Mouse (Mus musculus) regulatory T cell (primary cell): ENCODE data around the gene Got1.
"Not testable (repeated sequence)": the region's sequence is repeated elsewhere in the genome, so short reads cannot be mapped to it uniquely, and the experiment has no call there.

ENCODE experiments used
- in situ Hi-C: fragments of 300-600 bp; cut with MboI, MseI; formaldehyde crosslinking; loops from one replicate; pipeline ENCODE4 v1.15.1; 2025; ENCODE audit warnings: high pct_unique_total_duplicates

Got1 gene

DNA sequence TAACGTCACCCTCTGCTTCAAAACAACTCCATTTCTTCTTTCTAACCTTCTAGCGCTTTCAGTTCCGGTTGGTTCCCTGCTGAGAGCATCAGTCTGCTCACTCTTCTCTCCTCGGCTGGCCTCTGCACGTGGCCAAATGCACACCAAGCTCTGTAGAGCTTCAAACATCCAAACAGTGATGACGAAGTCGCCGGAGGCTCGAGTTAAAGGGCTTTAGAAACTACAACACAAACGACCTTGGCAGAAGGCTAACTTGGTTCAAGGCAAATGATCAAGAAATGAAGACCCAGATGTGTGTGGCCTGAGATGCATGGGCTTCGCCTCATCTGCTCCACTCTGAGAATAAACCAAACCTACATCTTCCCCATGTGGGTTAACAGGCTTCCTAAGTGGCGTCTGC, 854 bp downstream of the Got1 start:
- in situ Hi-C loops: loop anchor here (5.0 to 10.0 kb wide), 2 partner anchors 154 to 1679 kb away; partner anchors contain the start of gene Frat2

DNA sequence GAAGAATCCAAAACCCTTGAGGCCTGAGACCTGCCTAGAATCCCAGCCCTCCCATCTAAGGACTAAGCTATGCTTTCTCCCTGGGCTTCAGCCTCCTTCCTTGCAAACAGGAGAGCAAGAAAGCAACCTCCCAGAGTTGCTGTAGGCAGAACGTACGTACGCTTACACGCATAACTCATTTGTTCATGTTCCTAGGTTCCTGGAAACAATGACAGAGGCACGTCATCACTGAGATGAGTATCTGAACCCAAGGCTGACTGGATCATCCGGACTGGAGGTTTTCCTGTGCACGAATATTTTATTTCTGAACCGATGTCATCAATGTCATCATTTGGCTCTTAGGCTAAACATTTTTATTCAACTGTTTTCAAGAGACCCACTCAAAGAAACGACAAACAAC, 2.4 kb downstream of the Got1 start:
- in situ Hi-C loops: loop anchor here (5.0 to 10.0 kb wide), 2 partner anchors 155 to 1677 kb away; partner anchors contain the start of gene Frat2

DNA sequence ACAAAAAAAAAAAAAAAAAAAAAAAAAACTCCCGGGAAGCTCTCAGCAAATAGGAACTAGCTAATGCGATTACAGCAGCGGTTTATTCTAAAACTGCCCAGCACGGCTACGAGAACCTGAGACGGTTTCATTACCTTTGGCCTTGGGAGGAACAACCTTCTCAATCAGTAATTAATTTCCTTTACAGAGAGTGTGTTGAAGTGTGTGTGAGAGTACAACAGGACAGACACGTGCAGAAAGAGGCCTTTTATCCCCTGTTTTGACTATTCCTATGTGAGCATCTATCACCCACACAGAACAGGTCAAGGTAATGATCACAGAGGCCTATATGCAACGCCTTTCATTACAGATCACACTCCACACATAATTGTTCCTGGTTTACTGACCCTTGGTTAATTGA, 3.0 kb downstream of the Got1 start:
- in situ Hi-C loops: loop anchor here (5.0 to 10.0 kb wide), 2 partner anchors 156 to 1677 kb away; partner anchors contain the start of gene Frat2

DNA sequence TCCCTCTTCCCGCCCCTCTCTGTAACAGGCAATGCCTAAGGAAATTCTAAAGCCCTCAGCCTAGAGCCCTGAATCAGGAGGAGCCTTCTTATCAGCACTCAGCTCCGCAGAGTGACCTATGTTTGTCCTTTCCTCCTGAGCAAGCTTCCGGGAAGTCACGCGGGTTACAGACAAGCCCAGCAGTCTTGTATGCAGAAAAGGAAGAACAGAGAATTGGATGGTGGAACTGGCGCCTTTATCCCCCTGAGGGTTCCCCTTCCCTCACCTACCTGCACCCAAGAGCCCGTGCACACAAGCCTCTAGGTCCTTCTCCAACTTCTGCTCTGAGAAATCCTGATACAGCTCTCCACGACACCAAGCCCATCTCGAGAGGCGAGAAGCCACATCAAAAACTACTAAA, 4.0 kb downstream of the Got1 start:
- in situ Hi-C loops: loop anchor here (5.0 to 10.0 kb wide), 2 partner anchors 157 to 1676 kb away; partner anchors contain the start of gene Frat2

DNA sequence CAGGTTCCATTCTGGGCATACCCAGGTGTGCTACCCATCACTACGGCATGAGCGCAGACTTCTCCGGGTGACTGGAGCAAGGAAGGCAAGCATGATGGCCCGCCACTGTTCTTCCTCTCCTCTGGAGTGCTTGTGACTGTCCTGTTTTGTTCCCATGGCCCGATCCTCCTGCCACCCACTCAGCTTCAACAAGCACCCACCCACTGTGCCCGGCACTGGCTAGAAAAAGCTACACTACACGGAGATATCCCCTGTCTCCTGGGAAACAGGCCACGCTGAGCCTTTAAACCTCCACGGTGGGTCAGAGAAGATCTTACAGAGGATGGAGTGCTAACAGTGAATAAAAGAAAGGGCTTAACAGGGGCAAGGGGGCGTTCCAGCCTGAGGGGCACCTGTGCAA, 5.2 kb downstream of the Got1 start:
- in situ Hi-C loops: no loop called here

DNA sequence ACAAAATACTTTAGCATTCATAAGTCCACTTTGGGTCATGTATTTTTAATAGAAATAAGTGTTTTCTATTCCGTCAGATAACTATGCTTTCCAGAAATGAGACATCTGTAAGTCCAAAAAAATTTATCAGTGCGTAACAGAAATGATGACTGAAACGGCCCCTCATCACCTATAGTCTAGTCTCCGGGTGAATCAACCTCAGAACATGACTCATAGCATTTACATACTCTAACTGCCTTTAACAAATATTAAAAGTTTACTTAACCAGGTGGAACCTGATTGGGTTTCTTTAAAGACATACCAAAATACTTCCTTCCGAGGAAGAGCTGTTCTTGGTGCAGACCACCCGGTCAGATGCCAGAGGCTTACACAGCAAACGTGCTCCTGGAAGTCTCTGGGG, 6.1 kb downstream of the Got1 start:
- in situ Hi-C loops: no loop called here

DNA sequence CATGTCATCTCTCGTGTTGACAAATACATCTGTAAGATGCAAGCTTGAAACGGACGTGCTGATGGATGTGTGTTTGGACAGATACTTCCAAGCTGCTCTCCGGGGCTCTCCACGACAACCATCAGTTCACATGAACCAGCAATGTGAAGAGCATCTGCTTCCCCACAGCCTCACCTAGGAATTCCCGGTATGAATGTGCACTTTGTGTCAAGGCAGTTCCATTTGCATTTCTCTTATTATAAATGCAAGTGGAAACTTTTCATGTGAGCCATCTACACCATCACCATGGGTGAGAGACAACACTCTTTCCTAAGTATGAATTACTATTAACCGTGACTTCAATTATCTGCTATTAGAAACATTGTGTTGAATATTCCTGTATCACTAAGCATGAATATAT, 6.6 kb downstream of the Got1 start:
- in situ Hi-C loops: no loop called here

DNA sequence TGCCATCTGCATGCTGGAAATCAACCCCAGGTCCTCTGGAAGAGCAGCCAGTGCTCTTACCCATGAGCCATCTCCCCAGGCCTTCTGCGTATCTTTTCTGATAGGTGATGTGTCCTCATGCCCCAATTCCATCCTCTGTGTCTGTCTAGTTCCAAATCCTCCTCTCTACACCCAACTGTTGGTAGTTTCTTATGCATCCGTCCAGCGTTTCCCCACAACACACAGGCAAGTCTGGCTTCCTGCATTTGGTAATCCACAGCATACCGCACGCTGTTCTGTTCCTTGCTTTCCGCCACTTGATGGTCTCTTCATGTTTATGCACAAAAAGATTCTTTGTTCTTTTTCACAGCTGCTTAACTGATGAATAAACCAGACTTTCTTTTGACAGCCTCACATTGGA, 7.1 kb downstream of the Got1 start:
- in situ Hi-C loops: no loop called here

DNA sequence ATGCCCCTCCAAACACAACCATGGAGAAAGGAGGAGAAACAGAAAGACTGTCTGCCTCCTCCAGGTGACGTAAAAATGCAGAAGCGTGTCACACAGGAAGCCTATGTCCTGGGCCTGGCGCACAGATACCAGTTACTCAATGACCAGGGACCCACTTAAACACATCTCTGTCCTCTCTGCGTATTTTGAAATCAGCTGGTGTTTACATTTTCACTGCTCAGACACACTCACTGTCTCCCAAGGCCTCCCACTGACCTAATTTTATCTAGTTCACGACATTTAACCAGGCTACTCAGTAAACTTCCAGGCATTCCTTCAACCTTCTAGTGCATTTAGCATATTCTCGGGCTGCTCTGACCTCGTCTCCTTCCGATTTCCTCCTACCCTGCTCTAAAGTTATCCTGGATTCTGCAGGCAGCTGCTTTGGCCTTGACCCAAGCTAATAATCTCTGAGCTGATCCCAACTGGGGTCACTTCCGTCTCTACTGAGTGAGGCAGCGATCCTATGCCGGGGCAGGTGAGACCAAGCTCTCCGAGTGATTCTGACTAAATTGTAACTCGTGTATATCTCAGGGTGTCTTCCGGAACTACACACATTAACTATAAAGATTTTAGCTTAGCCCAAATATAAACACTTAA, 7.9 kb downstream of the Got1 start:
- in situ Hi-C loops: no loop called here

DNA sequence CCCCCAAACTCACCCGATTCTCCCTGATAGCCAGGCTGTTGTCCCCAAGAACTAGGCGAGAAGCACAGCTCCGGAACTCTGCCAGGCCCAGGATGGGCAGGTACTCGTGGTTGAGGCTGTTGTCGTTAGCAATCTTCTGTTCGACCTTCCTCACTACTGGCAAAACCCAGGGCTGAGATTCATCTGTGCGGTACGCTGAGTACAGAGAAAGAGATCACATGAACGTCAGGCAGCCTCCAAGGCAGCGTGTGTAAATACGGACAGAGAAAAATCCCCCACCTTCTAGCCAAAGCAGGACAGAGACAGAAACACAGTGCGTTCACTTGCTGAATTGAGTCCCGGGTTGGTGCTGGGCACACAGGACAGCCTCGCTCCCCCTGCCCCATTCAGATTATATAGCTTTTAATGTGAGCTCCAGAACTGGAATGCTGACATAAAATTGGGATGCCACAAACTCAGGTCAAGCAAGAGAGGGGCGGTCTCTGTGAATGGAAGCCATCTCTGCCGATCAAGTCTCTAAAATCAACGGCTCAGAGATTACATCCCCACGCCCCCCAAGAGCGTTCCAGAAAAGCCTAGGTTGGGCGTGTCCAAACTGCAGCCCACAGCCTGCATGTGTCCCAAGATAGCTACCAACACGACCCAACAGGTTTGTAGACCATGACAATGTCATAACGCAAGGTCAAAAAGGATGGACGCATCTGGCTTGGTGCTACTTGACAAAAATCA, 8.6 kb downstream of the Got1 start:
- in situ Hi-C loops: no loop called here

DNA sequence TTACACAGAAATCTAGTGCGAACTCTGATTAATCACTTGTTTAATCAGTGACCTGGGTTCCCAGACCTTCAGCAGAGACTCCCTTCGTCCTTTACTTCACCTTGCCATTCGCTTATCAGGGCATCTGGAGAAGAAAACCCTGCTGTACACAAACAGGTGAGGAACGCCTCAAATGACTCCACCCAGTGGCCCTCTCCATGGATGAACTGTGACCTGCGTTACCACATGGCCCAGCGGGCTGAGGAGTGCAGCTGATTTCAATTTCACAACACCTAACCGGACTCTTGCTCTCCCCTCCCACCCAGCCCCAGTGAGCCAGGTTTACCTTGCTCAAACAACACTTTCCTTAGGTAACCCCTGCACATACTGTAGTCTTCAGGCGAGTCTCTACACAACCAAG, 10.5 kb downstream of the Got1 start:
- in situ Hi-C loops: no loop called here

DNA sequence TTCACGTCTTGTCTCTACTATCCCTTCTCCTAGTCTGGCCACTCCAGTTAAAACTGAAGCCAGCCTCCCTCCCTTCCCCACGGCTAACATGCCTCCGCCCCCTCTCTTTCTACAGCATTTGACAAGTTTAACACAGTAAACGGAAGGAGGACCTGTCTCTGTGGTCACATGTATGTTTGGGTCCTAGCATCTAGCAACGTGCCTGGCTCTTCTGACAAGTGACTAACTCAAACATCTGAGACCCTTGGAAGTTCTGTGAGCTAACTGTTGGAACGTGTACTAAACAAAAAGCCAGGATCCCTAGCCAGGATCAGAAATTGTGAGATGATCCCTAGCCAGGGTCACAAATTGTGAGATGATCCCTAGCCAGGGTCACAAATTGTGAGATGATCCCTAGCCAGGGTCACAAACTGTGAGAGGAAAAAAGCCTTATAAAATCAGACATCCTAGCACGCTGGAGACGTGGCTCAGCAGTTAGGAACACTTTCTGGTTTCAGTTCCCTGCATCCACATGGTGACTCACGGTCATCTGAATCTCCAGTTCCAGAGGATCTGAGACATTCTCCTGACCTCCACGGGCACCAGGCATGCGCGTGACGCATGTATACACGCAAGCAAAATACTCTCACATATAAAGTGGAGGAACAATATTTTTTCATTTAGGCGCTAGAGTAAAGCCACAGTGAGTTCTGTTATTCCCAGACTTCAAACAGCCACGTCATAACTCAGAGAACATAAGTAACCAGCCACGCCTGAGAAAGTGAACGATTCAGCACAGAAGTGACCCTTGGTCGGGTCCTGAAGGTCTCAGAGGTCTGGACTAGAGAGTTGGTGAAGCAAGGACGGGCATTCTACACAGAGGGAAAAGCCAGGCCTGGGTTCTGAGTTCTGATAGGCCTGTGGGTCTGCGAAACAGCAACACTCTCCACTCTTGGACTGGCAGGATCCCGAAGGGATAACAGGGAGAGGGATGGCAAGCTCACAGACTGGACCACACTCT, 12.5 kb downstream of the Got1 start:
- in situ Hi-C loops: no loop called here

DNA sequence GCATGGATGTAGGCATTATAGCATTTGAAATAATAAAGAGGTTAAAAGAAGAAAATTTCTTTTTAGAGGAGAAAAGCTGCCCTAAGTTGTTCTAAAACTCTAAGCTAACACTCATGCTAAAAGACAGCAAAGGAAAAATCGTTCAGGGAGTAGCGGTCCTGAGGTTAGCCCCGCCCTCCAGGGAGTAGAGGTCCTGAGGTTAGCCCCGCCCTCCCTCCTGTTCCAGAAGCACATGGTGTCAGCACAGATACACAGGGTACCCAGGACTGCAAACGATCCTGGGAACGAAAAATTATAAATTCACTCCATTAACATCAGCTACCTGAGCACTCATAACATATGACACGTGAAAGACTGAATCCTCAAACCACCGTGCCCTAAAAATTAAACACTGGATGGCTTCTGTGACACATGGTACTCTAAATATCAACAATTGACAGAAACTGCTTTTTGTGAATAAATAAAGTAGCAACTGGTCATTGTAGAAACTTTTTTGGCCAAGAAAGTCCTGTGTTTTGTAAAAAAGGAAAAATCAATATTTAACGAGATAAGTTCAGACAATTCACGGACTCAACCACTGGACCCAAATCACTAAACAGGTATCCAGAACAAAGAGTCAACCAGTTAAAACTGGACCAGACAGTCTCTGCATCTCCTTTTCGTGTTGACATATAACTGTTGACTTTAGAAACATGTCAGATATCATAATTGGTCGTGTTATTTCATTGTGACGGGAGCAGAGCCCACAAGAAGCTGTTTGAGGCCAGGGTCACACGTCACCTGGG, 13.8 kb downstream of the Got1 start:
- in situ Hi-C loops: no loop called here

DNA sequence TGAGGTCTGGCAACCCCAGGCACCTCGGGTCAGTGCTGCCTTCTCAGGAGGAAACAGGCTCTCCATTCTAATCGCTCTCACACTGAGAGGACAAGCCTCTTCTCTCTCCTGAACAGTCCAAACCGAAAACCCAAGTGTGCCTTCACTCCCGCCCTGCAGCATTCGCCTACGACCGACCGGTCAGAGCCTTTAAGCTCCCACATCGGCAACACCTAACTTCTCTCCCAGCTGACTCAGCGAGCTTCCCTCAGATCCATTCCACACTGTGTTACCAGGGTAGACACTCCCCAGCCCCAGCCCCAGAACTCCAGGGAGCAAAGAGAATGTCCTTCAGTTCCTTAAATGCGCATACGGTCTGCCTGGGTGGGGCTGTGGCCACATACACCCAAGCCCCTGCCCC, 19.0 kb downstream of the Got1 start:
- in situ Hi-C loops: no loop called here

DNA sequence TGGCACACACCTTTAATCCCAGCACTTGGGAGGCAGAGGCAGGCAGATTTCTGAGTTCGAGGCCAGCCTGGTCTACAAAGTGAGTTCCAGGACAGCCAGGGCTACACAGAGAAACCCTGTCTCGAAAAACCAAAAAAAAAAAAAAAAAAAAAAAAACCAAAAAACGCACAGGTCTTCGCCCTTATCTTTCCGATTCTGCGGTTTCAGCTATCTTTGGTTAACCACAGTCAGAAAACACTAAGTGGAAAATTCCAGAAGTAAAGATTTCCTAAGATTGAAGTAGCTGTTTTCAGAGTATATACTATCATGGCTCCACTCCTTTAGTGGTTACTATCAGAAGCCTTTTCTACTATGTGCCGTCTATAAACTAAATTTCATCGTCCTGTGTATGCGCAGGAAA, 20.8 kb downstream of the Got1 start:
- in situ Hi-C loops: not testable (repeated sequence)

DNA sequence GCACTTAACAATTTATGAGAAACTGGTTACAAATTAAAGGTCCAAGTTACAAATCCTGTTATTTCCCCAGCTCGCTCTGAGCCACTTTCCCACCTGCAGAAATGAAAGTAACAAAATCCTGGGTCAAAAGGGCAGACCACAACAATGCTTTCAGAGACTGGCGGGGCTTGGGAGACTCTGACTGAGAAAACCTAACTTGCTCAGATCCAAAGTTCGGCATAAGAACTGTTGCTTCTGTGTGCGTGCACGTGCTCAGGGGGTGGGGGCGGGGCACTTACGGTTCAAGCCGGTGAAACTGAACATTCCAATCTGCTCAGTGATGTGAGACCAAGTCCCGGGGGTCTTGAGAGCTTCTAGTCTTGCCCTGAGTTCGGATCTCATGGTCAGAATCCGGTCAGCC, 21.8 kb downstream of the Got1 start:
- in situ Hi-C loops: no loop called here

DNA sequence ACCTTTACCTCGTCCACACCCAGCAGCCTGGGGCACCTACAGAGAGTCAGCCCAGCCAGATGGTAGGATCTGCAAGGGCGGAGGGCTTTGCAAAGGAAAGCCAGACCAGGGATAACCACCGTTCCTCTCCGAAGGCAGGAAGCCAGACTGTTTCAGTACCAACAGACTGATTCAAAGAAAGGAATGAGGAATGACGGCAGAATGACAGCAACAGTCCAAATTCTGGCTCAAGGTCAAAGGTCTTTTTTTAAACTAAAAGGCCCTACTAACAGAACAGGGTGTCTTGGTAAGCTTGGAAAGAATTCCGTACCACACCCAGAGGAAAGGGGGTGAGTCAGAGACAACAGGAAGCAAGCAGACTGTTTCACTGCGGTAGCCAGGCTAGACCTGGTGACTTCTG, 25.5 kb downstream of the Got1 start:
- in situ Hi-C loops: no loop called here

DNA sequence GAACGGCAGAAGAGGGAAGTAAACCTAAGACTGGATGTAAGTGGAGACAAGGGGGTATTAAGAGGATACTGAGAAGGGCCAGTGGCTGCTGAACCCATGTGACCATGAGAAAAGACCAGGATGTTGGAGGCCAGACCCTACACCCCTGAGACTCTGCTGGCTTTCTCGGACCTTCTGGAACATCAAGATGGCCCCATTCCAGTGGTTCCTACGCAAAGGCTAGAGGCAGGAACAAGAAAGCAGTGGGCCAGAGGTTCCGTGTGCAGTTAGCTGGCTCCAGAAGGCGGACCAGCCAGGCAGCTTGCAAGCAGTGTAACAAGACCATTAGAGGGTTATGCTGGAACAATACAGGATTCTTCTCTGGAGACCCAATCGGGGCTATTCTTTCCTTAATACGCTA, 27.0 kb downstream of the Got1 start:
- in situ Hi-C loops: no loop called here

DNA sequence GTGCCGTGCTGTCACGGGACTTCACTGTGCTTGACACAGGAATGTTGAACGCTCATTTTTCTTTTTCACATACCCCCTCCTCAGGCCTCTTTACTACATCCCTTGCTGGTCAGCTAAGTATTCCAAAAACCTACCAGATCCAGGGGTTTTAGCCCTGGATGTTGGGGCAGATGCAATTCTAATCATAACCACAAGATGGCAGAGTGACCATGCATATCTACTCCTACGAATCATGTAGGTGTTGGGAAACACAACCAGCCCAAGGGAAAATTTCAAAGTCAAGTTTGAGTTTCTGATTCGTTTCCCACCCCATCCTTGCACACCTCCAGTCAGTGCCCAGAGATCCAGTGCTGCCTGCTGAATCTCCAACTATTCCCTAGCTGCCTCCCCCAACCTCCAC, 28.6 kb downstream of the Got1 start:
- in situ Hi-C loops: no loop called here

DNA sequence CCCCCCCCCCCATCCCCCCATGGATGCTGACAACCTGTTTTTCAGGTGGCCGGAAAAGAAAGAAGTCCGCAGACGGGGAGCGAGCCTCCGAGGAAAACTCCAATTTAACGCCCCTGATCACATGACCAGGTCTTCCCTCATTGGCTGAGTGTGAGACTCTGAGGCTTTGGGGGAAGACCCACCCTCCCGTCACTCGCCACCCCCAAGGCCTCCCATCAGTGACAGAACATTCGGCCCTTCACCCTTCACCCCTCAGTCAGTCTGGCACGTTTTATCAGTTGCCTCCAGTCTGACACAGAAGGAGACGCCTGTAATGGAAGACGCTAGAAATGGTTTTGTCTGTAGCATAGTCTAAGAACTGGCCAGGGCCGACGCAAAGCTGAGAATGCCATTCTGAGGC, 29.5 kb downstream of the Got1 start:
- in situ Hi-C loops: no loop called here

DNA sequence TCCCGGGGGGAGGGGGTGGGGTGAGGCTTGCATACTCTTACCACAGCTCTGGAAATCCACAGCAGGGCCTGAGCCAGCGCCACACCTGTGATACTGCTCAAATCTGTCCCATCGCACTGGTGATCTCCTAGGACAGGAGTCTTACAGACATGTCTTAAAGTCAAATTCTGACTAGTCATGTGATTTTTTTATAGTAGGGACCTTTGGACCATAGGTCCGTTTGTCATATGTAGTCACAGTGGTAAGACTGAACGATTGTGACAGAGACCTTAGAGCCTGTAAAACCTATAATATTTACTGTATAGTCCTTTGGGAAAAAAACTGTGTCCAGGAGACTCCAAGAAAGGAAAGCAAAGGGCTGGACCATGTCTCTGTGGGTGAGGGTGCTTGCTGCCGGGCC, 30.5 kb downstream of the Got1 start:
- in situ Hi-C loops: no loop called here
